ENCODE assay signal across 15 mouse cellular contexts in genomic region chr9:63507110-63507509, GRCm38 (mm10).
DNase-seq lines count a peak whose midpoint lies in the region.
"Had no signal": no experiment of that assay in that cellular context is flagged by ENCODE, and none has a peak within 500 bp of the region (broad histone marks: within the 10 kb centered on the region; RNA-seq: fewer than 3 reads in every experiment).

No protein-coding gene starts in this region.

- DNase-seq in CD4-positive helper T cell, adult 2 months (ENCODE audit: low read depth, low spot score), result peak; percentile 3
- peak; percentile 23 for DNase-seq in naive thymus-derived CD4-positive, alpha-beta T cell, adult 2 months (ENCODE audit: low read depth)
- DNase-seq in thymus, postnatal 10 days (ENCODE audit: low spot score in 2 of 2), result peak; percentile 54 to 65
- DNase-seq in thymus, postnatal 36 days, result peak; percentile 57 to 69
- no peak for DNase-seq in layer of hippocampus, adult 11-12 months (ENCODE audit: low spot score)
- no peak for DNase-seq in cerebellum, postnatal 25 days
- no peak for DNase-seq in kidney, adult 8-10 months
- DNase-seq: adrenal gland, adult 2 months; adrenal gland, postnatal 14 days; cerebellum, adult 11 months; cerebellum, adult 8-10 months; cerebellum, postnatal 10 days; gastrocnemius, postnatal 10 days; gastrocnemius, postnatal 36 days; heart, adult 2 months had no signal

Comparison
In these comparisons a context has a peak if more than half of its experiments do, and no peak if none do; other contexts are left out.
1. DNase-seq: peak in CD4-positive helper T cell, adult 2 months (single experiment), naive thymus-derived CD4-positive, alpha-beta T cell, adult 2 months (single experiment), thymus, postnatal 10 days (2 of 2) and thymus, postnatal 36 days (2 of 2); none in layer of hippocampus, adult 11-12 months (single experiment), cerebellum, postnatal 25 days (0 of 2) and kidney, adult 8-10 months (0 of 2).